Mouse (Mus musculus) WW6 (cell line): ENCODE measurements around the gene Mtmr3.

Source experiments
- DNase-seq: peaks from one replicate; pipeline ENCODE4 v3.0.0-alpha.2; 2013; ENCODE audit warnings: low read depth, low spot score

The Mtmr3 gene

GRCm38 (mm10) chr11:4594608-4595500 is at the start of gene Mtmr3:
Gene Mtmr3 (minus strand): TSS chr11:4594863.
- DNase-seq: peak; percentile 97

- DNase-seq: no peak
Measured at GRCm38 (mm10) chr11:4643722-4644121, 49.1 kb upstream of the Mtmr3 start.

GRCm38 (mm10) chr11:4641185-4641584 is 46.5 kb upstream of the Mtmr3 start:
- DNase-seq: no peak

- no peak for DNase-seq
Measured at GRCm38 (mm10) chr11:4638261-4638660, 43.6 kb upstream of the Mtmr3 start.

- peak; percentile 96 for DNase-seq
Measured at GRCm38 (mm10) chr11:4637534-4638234, 43.0 kb upstream of the Mtmr3 start, which contains the start of gene Ascc2. Gene Ascc2 (plus strand): TSS chr11:4637747.

GRCm38 (mm10) chr11:4636782-4637342 is 42.2 kb upstream of the Mtmr3 start:
- no peak for DNase-seq

GRCm38 (mm10) chr11:4634395-4634794 is 39.7 kb upstream of the Mtmr3 start:
- no peak for DNase-seq

- no peak for DNase-seq
Measured at GRCm38 (mm10) chr11:4633420-4633819, 38.8 kb upstream of the Mtmr3 start.

- DNase-seq: no peak
Measured at GRCm38 (mm10) chr11:4629861-4630280, 35.2 kb upstream of the Mtmr3 start.

GRCm38 (mm10) chr11:4627636-4628035 is 33.0 kb upstream of the Mtmr3 start:
- DNase-seq: no peak

GRCm38 (mm10) chr11:4625931-4626330 is 31.3 kb upstream of the Mtmr3 start:
- no peak for DNase-seq

GRCm38 (mm10) chr11:4622997-4623396 is 28.3 kb upstream of the Mtmr3 start:
- DNase-seq: peak; percentile 42

GRCm38 (mm10) chr11:4622442-4622986 is 27.9 kb upstream of the Mtmr3 start:
- DNase-seq: no peak

- no peak for DNase-seq
Measured at GRCm38 (mm10) chr11:4621866-4622265, 27.2 kb upstream of the Mtmr3 start.

GRCm38 (mm10) chr11:4620501-4621108 is 25.9 kb upstream of the Mtmr3 start:
- DNase-seq: no peak

- no peak for DNase-seq
Measured at GRCm38 (mm10) chr11:4620017-4620485, 25.4 kb upstream of the Mtmr3 start, which contains the start of gene Gm11032. Gene Gm11032 (plus strand): TSS chr11:4620067.

- DNase-seq: no peak
Measured at GRCm38 (mm10) chr11:4611904-4612303, 17.2 kb upstream of the Mtmr3 start.

GRCm38 (mm10) chr11:4606541-4606940 is 11.9 kb upstream of the Mtmr3 start:
- DNase-seq: no peak

GRCm38 (mm10) chr11:4605414-4605813 is 10.8 kb upstream of the Mtmr3 start:
- peak; percentile 84 for DNase-seq

- no peak for DNase-seq
Measured at GRCm38 (mm10) chr11:4604441-4604840, 9.8 kb upstream of the Mtmr3 start.

GRCm38 (mm10) chr11:4602691-4603441 is 8.2 kb upstream of the Mtmr3 start:
- no peak for DNase-seq
